Mouse (Mus musculus) forebrain, embryonic 13.5 days (tissue): ENCODE results near the gene Cd200r3. TPM values are rescaled to one million over a fixed set of nuclear protein-coding genes. Genes with fewer than 3 reads are reported as not detected.

ENCODE experiments used
- ATAC-seq: fragments of 200-750 bp; cut with Nextera tagmentation; 2 replicates; pipeline ENCODE4 v1.8.0; 2017
- H3K27ac ChIP-seq: fragments of 300-500 bp; sonication (generic); 2 replicates; pipeline ENCODE4 v1.5.1; 2015; ENCODE audit warnings: inconsistent platforms, mild to moderate bottlenecking, moderate library complexity
- H3K27me3 ChIP-seq: fragments of 300-500 bp; sonication (generic); 2 replicates; pipeline ENCODE4 v1.6.1; 2015; ENCODE audit warnings: mild to moderate bottlenecking, inconsistent platforms
- H3K36me3 ChIP-seq: fragments of 300-500 bp; sonication (generic); 2 replicates; pipeline ENCODE4 v1.6.1; 2015; ENCODE audit warnings: mild to moderate bottlenecking, inconsistent platforms; ENCODE audit not compliant: poor library complexity, severe bottlenecking
- H3K4me1 ChIP-seq: fragments of 300-500 bp; sonication (generic); 2 replicates; pipeline ENCODE4 v1.6.1; 2015; ENCODE audit warnings: inconsistent platforms
- H3K4me2 ChIP-seq: fragments of 300-500 bp; sonication (generic); 2 replicates; pipeline ENCODE4 v1.6.1; 2015; ENCODE audit warnings: inconsistent platforms, mild to moderate bottlenecking, moderate library complexity
- H3K4me3 ChIP-seq: fragments of 300-500 bp; sonication (generic); 2 replicates; pipeline ENCODE4 v1.5.1; 2015; ENCODE audit warnings: mild to moderate bottlenecking, inconsistent platforms
- H3K9ac ChIP-seq: fragments of 300-500 bp; sonication (generic); 2 replicates; pipeline ENCODE4 v1.6.1; 2015; ENCODE audit warnings: mild to moderate bottlenecking, inconsistent platforms
- H3K9me3 ChIP-seq: fragments of 300-500 bp; sonication (generic); replicated peaks from 2 replicates; pipeline ENCODE4 v1.6.1; 2016; ENCODE audit warnings: inconsistent platforms
- WGBS: fragments of 180-500 bp; shearing (Covaris S2); methylation state at CpG from one replicate; pipeline ENCODE4 v1.1.7; 2015; 5-methylcytosine and 5-hydroxymethylcytosine counted together
- polyA plus RNA-seq: library from polyadenylated mRNA; unstranded; fragments of >200 nt; fragmentation: Nextera tagmentation; extraction: Ambion mirVana; gene quantifications from 2 replicates; pipeline ENCODE4 v1.2.1, GENCODE M21; 2015

The Cd200r3 gene
- polyA plus RNA-seq, 1 experiment from 2014 or later, result not detected

DNA sequence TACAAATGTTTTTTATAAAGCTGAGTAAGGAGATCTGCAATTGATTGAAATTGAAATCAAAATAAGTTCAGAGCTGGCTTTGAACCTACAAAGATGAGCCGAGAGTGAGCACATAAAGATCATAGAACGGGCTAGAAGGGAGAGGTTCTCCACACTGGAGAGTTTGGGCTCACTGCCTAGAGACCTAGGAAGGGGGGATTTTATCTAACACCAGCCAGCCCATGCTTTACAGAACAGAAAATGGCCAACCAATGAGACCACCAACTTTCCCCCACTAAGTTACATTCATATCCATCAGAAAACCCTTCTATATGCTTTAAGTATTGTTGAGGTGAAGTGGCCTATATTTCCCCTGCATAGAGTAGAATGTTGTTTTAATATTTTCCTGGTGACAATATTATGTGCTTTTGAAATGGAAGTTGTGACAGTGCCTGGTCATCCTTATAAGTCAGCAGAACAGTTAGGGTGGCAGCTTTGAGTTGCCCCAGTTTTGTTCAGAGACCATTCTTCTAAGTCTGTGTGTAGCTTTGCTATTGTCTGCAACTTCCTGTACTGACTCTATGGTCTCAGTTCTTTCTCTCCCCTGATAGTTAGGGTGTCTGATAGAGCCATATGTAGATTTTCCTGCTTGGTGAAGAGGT lies 77.3 kb downstream of the Cd200r3 start:
- no peak overlapping the region for H3K4me2 ChIP-seq
- no peaks in the 10 kb centered on the region for H3K27me3 ChIP-seq
- no peak overlapping the region for H3K4me3 ChIP-seq
- ATAC-seq, result no peak
- no peaks in the 10 kb centered on the region for H3K9me3 ChIP-seq
- no peak overlapping the region for H3K9ac ChIP-seq
- no peaks in the 10 kb centered on the region for H3K36me3 ChIP-seq
- no peak overlapping the region for H3K27ac ChIP-seq
- no peaks in the 10 kb centered on the region for H3K4me1 ChIP-seq
- 81% methylated on average over 2 of the region's 2 CpGs for WGBS

DNA sequence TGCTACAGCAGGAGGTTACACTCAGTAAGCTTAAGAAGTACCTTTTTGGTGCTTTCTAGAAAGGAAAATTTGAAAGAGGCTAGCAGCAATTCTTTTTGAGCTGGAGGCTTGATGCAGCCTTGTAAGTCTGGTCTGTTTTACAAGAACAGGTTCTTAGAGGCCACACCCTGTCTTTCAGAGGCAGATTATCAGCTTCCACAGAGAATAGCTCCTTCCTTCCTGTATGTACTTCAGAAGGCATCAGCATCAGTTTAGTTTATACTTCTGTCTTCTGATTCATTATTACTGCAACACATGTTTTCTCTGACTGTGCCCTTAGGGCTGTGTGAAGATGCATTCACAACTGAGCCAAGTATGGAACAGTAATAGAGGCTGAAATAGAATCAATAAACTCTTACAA lies 78.0 kb downstream of the Cd200r3 start:
- Histone ChIP-seq H3K4me3 (no peak overlapping the region), H3K9me3 (no peaks in the 10 kb centered on the region), H3K27me3 (no peaks in the 10 kb centered on the region), H3K4me1 (no peaks in the 10 kb centered on the region), H3K9ac (no peak overlapping the region), H3K36me3 (no peaks in the 10 kb centered on the region), H3K27ac (no peak overlapping the region), H3K4me2 (no peak overlapping the region)
- ATAC-seq, result no peak

DNA sequence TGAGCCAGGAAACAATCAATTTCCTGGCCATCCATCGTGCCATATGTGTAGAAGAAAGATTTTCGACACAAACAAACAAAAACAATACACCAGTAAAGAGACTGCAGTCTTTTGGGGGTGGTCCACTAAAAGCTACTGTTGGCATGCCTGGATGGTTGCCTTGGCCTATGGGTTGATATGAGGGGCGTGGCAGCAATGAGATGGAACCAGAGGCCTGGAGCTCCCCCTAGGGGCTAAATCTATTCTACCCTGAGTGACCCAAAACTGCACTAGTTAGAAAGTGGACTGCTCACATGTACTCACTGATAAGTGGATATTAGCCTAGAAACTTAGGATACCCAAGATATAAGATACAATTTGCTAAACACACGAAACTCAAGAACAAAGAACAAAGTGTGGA lies 80.4 kb downstream of the Cd200r3 start:
- Histone ChIP-seq H3K9me3 (no peaks in the 10 kb centered on the region), H3K27ac (no peak overlapping the region), H3K36me3 (no peaks in the 10 kb centered on the region), H3K4me2 (no peak overlapping the region), H3K9ac (no peak overlapping the region), H3K27me3 (no peaks in the 10 kb centered on the region), H3K4me1 (no peaks in the 10 kb centered on the region), H3K4me3 (no peak overlapping the region)
- 55% methylated on average over 4 of the region's 4 CpGs for whole genome bisulfite sequencing
- no peak for ATAC-seq

DNA sequence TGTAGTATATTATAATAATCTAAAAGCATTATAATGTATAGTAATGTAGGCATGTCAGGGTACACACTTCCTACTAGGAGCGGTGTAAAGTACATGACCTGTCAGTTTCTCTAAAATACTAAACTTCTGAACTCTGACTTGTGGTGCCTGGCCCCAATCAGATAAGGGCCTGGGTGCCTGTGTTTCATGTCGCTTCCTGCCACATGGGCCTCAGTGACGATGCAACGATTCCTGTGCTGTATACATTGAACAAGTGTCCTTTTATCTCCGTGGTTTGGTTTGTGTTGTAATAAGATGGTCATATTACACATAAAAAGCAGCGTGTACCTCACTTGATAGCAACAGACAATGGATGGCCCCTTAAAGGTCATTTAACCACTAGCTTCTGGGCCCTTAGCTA lies 81.8 kb downstream of the Cd200r3 start:
- Histone ChIP-seq H3K36me3 (no peaks in the 10 kb centered on the region), H3K27ac (no peak overlapping the region), H3K9me3 (no peaks in the 10 kb centered on the region), H3K9ac (no peak overlapping the region), H3K4me1 (no peaks in the 10 kb centered on the region), H3K4me3 (no peak overlapping the region), H3K27me3 (no peaks in the 10 kb centered on the region), H3K4me2 (no peak overlapping the region)
- 88% methylated on average over 6 of the region's 6 CpGs for WGBS
- no peak for ATAC-seq

DNA sequence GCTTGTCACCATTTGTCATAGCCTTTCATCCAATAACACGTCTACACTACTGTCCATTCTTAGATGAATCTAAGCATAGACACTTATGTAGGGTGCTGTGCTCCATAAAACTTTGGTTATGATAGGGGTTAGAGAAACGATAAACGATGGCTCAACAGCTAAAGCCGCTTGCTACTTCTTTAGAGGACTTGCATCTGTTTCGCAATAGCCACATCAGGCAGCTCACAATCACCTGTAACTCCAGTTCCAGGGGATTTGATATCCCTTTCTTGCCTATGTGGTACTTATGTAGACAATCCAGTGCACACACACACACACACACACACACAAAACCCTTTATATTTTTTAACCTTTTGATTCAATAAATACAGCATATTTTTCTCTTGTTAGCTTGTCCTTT lies 85.6 kb downstream of the Cd200r3 start:
- 95% methylated on average over 5 of the region's 5 CpGs for WGBS
- H3K27me3 ChIP-seq, result no peaks in the 10 kb centered on the region
- no peak overlapping the region for H3K4me2 ChIP-seq
- H3K4me3 ChIP-seq, result no peak overlapping the region
- H3K9ac ChIP-seq, result no peak overlapping the region
- H3K4me1 ChIP-seq, result no peaks in the 10 kb centered on the region
- H3K36me3 ChIP-seq, result no peaks in the 10 kb centered on the region
- H3K9me3 ChIP-seq, result no peaks in the 10 kb centered on the region
- ATAC-seq, result no peak
- no peak overlapping the region for H3K27ac ChIP-seq

DNA sequence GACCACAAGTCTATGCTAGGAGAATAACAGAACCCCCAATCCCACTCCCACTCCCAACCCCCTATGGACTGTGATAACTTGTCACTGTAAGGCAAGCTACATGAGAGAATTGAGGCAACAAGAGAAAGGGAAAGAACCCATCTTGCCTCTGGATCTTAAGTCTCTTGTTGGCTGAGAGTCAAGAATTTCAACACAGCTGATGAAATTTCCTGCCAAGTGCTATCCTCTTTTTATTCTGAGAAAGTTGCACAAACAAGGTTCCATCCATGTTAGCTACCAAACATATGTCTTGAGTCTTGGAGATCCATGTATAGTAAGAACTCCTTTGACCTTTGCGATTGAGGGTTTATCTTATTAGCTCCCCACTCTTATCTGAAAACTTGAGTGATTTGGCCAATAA lies 86.0 kb downstream of the Cd200r3 start:
- no peak overlapping the region for H3K9ac ChIP-seq
- no peak overlapping the region for H3K4me3 ChIP-seq
- no peak overlapping the region for H3K27ac ChIP-seq
- no peaks in the 10 kb centered on the region for H3K4me1 ChIP-seq
- H3K4me2 ChIP-seq, result no peak overlapping the region
- no peaks in the 10 kb centered on the region for H3K9me3 ChIP-seq
- 97% methylated on average over 1 of the region's 1 CpGs for WGBS
- ATAC-seq, result no peak
- H3K36me3 ChIP-seq, result no peaks in the 10 kb centered on the region
- H3K27me3 ChIP-seq, result no peaks in the 10 kb centered on the region

DNA sequence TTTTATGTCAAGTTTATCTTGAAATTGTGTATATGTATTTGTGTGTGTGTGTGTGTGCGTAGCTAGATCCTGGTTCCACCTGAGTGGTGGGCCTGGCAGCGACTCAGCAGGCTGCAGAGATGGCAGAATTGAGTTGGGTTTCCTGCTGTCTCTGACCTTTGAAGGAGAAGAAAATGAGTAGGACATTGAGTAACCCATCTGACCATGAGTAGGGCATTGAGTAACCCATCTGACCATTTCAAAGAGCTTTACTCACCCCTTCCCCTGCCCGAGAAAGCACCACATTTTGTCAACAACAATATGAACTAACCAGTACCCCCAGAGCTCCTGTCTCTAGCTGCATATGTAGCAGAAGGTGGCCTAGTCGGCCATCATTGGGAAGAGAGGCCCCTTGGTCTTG lies 86.6 kb downstream of the Cd200r3 start:
- H3K4me1 ChIP-seq, result no peaks in the 10 kb centered on the region

DNA sequence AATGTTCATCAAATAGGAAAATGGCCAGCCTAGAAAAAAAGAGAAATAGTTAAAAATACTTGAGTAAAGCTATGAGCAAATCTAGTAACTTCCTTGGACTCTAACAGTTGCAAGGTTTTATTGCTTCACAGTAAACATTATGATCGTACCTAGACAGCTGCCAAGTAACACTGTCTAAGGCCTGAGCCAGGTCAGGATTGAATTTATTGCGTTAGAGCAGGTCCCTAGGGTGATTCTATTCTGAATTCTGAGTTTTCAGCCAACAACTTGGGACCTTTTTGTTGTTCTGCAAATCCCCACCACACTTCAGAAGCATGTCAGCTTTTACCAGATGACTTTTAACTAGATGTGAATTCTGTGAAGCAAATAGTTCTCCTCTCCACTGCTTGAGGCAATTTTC lies 87.3 kb downstream of the Cd200r3 start:
- H3K27ac ChIP-seq, result no peak overlapping the region
- H3K4me1 ChIP-seq, result no peaks in the 10 kb centered on the region
- no peaks in the 10 kb centered on the region for H3K27me3 ChIP-seq
- H3K4me2 ChIP-seq, result no peak overlapping the region
- H3K36me3 ChIP-seq, result no peaks in the 10 kb centered on the region
- no peaks in the 10 kb centered on the region for H3K9me3 ChIP-seq
- H3K9ac ChIP-seq, result no peak overlapping the region
- 83% methylated on average over 2 of the region's 2 CpGs for WGBS
- no peak for ATAC-seq
- no peak overlapping the region for H3K4me3 ChIP-seq

More for the DNA sequence above, 86.6 kb downstream of the Cd200r3 start:
- 89% methylated on average over 4 of the region's 4 CpGs for WGBS
- Histone ChIP-seq H3K4me2 (no peak overlapping the region), H3K27ac (no peak overlapping the region), H3K9ac (no peak overlapping the region), H3K4me3 (no peak overlapping the region), H3K9me3 (no peaks in the 10 kb centered on the region), H3K27me3 (no peaks in the 10 kb centered on the region), H3K36me3 (no peaks in the 10 kb centered on the region)
- ATAC-seq, result no peak

Other genes starting within 250 kb of the Cd200r3 start
- 6.6 and 7.4 TPM in 2 replicates for gene Nepro, start 219.4 kb upstream of the Cd200r3 start, polyA plus RNA-seq
- gene Gtpbp8, start 197.3 kb upstream of the Cd200r3 start, polyA plus RNA-seq, result 32.1 and 34.1 TPM in 2 replicates
- 0.15 and 0.43 TPM in 2 replicates for gene Cd200r1, start 177.9 kb upstream of the Cd200r3 start, polyA plus RNA-seq
- 0.10 TPM in 1 of 2 replicates, not detected in the other for gene Cd200r4, start 131.9 kb upstream of the Cd200r3 start, polyA plus RNA-seq
- gene Cd200r2, start 76.6 kb upstream of the Cd200r3 start, polyA plus RNA-seq, result not detected in 2 replicates
- 6.6 and 7.3 TPM in 2 replicates for gene Ccdc80, start 149.7 kb downstream of the Cd200r3 start, polyA plus RNA-seq
- 23.6 and 25.3 TPM in 2 replicates for gene Slc35a5, start 215.0 kb downstream of the Cd200r3 start, polyA plus RNA-seq
- 42.9 and 43.2 TPM in 2 replicates for gene Atg3, start 215.1 kb downstream of the Cd200r3 start, polyA plus RNA-seq